Mouse (Mus musculus) limb, embryonic 15.5 days (tissue): ENCODE measurements around the gene Cdc42bpg. TPM values are rescaled to one million over a fixed set of nuclear protein-coding genes. Genes with fewer than 3 reads are reported as not detected.

Experiments used
- ATAC-seq: fragments of 200-750 bp; cut with Nextera tagmentation; 2 replicates; pipeline ENCODE4 v1.8.0; 2017; ENCODE audit warnings: low read depth, moderate TSS enrichment; ENCODE audit not compliant: insufficient number of reproducible peaks, low FRiP score, low TSS enrichment
- H3K27ac ChIP-seq: fragments of 300-500 bp; sonication (generic); 2 replicates; pipeline ENCODE4 v1.5.1; 2015; ENCODE audit warnings: moderate library complexity, mild to moderate bottlenecking, inconsistent platforms
- H3K27me3 ChIP-seq: fragments of 300-500 bp; sonication (generic); 2 replicates; pipeline ENCODE4 v1.6.1; 2015; ENCODE audit warnings: inconsistent platforms
- H3K36me3 ChIP-seq: fragments of 300-500 bp; sonication (generic); 2 replicates; pipeline ENCODE4 v1.6.1; 2015; ENCODE audit warnings: inconsistent platforms
- H3K4me1 ChIP-seq: fragments of 300-500 bp; sonication (generic); 2 replicates; pipeline ENCODE4 v1.6.1; 2015; ENCODE audit warnings: inconsistent platforms
- H3K4me2 ChIP-seq: fragments of 300-500 bp; sonication (generic); 2 replicates; pipeline ENCODE4 v1.6.1; 2015; ENCODE audit warnings: mild to moderate bottlenecking, inconsistent platforms
- H3K4me3 ChIP-seq: fragments of 300-500 bp; sonication (generic); 2 replicates; pipeline ENCODE4 v1.5.1; 2015; ENCODE audit warnings: mild to moderate bottlenecking, inconsistent platforms
- H3K9ac ChIP-seq: fragments of 300-500 bp; sonication (generic); 2 replicates; pipeline ENCODE4 v1.6.1; 2015; ENCODE audit warnings: inconsistent platforms
- H3K9me3 ChIP-seq: fragments of 300-500 bp; sonication (generic); 2 replicates; pipeline ENCODE4 v1.6.1; 2016; ENCODE audit warnings: inconsistent platforms
- WGBS: fragments of 180-500 bp; shearing (Covaris S2); methylation state at CpG from one replicate; pipeline ENCODE4 v1.1.7; 2015; 5-methylcytosine and 5-hydroxymethylcytosine counted together
- polyA plus RNA-seq: library from polyadenylated mRNA; unstranded; fragments of >200 nt; fragmentation: Nextera tagmentation; extraction: Ambion mirVana; gene quantifications from 2 replicates; pipeline ENCODE4 v1.2.1, GENCODE M21; 2015

The Cdc42bpg gene
- polyA plus RNA-seq, 1 experiment from 2014 or later, result 2.0 TPM

GRCm38 (mm10) chr19:6339191-6339590, 32.9 kb downstream of the Cdc42bpg start:
- no peak for ATAC-seq
- peaks cover 52% of the 10 kb centered on the region for H3K4me1 ChIP-seq
- 92% methylated on average over 6 of the region's 6 CpGs for WGBS

DNA sequence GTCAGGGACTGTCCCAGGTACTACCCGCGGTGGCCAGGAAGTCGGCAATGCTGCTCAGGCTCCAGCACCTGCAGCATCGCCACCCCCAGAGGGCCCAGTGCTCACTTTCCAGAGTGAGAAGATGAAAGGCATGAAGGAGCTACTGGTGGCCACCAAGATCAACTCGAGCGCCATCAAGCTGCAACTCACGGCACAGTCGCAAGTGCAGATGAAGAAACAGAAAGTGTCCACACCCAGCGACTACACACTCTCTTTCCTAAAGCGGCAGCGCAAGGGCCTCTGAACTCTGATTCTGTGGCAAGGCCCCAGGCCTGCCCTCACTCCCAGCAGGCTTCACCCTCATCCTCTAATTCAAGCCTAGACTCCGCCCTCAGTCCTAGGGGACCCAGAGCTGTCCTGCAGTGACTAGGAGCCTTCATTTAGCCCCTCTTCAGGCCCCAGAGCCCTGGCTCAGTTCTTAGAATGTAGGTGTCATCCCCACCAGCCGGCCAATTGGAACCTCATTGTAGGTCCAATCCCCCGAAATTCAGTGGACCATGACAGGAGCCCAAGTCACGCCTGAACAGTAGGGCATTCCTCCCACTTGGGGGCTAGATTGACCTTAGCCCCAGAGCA, 33.7 kb downstream of the Cdc42bpg start:
- Histone ChIP-seq H3K4me2 (peak overlapping the region; percentile 90; the same call in 1 of the 2 replicates), H3K27me3 (no peaks in the 10 kb centered on the region), H3K4me1 (peaks cover 48% of the 10 kb centered on the region), H3K27ac (no peak overlapping the region), H3K9ac (no peak overlapping the region), H3K4me3 (no peak overlapping the region), H3K36me3 (peaks cover 64% of the 10 kb centered on the region), H3K9me3 (no peaks in the 10 kb centered on the region)
- 73% methylated on average over 15 of the region's 15 CpGs for WGBS
- ATAC-seq, result no peak

More at GRCm38 (mm10) chr19:6339191-6339590, 32.9 kb downstream of the Cdc42bpg start:
- no peak overlapping the region for H3K4me3 ChIP-seq
- H3K9me3 ChIP-seq, result no peaks in the 10 kb centered on the region
- H3K27ac ChIP-seq, result no peak overlapping the region
- H3K36me3 ChIP-seq, result peaks cover 56% of the 10 kb centered on the region
- H3K4me2 ChIP-seq, result no peak overlapping the region
- H3K27me3 ChIP-seq, result no peaks in the 10 kb centered on the region
- no peak overlapping the region for H3K9ac ChIP-seq

- peaks cover 46% of the 10 kb centered on the region for H3K4me1 ChIP-seq
- H3K4me3 ChIP-seq, result peak within 1 kb of the TSS; percentile 73
- H3K9me3 ChIP-seq, result no peaks in the 10 kb centered on the region
- H3K27ac ChIP-seq, result peak within 1 kb of the TSS; percentile 54; the same call in 1 of the 2 replicates
- peak; percentile 41 for ATAC-seq
- H3K9ac ChIP-seq, result peak within 1 kb of the TSS; percentile 70
- no peaks in the 10 kb centered on the region for H3K27me3 ChIP-seq
- 9% methylated on average over 52 of the region's 72 CpGs for WGBS
- peak within 1 kb of the TSS; percentile 90 for H3K4me2 ChIP-seq
- H3K36me3 ChIP-seq, result peaks cover 72% of the 10 kb centered on the region
Measured at GRCm38 (mm10) chr19:6340524-6341452, 34.5 kb downstream of the Cdc42bpg start, which contains the start of gene Map4k2. Map4k2 (plus strand) TSS chr19:6341135.

DNA sequence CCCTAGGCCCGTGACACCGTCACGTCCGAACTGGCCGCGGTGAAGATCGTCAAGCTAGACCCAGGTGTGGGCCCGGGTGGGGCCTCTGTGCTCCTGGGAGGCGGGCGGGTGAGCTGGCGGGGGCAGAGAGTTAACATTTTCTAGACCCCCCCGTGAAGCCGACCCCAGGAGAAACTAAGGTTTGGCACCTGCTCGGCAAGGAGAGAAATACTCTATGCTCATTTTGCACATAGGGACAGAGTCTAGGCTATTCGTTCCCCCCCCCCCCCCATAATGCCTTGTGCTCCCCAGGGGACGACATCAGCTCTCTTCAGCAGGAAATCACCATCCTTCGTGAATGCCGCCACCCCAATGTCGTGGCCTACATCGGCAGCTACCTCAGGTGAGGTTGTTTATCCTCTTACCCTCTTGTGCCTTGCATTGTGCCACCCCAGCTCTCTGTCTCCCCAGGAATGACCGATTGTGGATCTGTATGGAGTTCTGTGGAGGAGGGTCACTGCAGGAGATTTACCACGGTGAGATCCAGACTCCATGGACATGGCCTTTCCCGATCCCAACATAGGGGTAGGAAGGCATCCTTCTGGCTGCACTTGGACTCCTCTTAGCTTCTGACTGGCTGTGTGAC, 35.3 kb downstream of the Cdc42bpg start:
- H3K4me3 ChIP-seq, result peak overlapping the region; percentile 73
- peak overlapping the region; percentile 90 for H3K4me2 ChIP-seq
- H3K27me3 ChIP-seq, result no peaks in the 10 kb centered on the region
- H3K9me3 ChIP-seq, result no peaks in the 10 kb centered on the region
- 8% methylated on average over 23 of the region's 23 CpGs for WGBS
- peaks cover 38% of the 10 kb centered on the region for H3K4me1 ChIP-seq
- peaks cover 79% of the 10 kb centered on the region for H3K36me3 ChIP-seq
- 0 out of 2 replicates have a peak, but pooled peaks have one; percentile 1 for ATAC-seq
- H3K9ac ChIP-seq, result peak overlapping the region; percentile 70
- peak overlapping the region; percentile 54; the same call in 1 of the 2 replicates for H3K27ac ChIP-seq

DNA sequence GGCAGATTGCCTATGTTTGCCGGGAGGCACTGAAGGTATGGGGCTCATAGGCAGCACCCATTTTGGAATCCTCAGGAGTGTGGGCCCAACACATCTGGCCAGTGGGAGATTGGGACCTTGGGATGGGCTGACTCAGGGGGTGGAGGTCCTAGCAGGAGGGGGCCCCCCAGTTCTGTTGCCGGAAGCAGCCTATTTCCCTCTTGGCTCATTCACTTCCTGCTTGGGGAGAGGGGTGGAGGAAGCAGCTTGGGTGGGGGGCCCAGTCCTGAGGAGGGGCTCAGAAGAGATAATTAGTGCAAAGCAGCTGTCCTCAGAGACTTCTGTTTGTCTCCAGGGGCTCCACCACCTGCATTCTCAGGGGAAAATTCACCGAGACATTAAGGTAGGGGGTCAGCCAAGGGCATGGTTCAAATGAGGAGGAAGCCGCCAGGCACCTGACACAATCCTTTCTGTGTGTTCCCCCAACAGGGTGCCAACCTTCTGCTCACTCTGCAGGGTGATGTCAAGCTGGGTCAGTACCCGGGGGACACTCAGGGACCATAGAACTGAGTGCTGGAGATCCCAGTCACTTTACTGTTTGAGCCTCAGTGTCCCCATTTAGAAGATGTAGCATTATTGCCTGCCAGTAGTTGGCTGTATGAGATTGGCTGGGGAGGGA, 36.1 kb downstream of the Cdc42bpg start:
- 0 out of 2 replicates have a peak overlapping the region, but pooled peaks have one; percentile 2 for H3K9ac ChIP-seq
- 83% methylated on average over 5 of the region's 5 CpGs for WGBS
- H3K27me3 ChIP-seq, result no peaks in the 10 kb centered on the region
- H3K27ac ChIP-seq, result no peak overlapping the region
- no peak for ATAC-seq
- no peaks in the 10 kb centered on the region for H3K9me3 ChIP-seq
- H3K4me3 ChIP-seq, result no peak overlapping the region
- H3K4me1 ChIP-seq, result peaks cover 29% of the 10 kb centered on the region
- H3K4me2 ChIP-seq, result no peak overlapping the region; the same call in 1 of the 2 replicates
- H3K36me3 ChIP-seq, result peaks cover 80% of the 10 kb centered on the region

DNA sequence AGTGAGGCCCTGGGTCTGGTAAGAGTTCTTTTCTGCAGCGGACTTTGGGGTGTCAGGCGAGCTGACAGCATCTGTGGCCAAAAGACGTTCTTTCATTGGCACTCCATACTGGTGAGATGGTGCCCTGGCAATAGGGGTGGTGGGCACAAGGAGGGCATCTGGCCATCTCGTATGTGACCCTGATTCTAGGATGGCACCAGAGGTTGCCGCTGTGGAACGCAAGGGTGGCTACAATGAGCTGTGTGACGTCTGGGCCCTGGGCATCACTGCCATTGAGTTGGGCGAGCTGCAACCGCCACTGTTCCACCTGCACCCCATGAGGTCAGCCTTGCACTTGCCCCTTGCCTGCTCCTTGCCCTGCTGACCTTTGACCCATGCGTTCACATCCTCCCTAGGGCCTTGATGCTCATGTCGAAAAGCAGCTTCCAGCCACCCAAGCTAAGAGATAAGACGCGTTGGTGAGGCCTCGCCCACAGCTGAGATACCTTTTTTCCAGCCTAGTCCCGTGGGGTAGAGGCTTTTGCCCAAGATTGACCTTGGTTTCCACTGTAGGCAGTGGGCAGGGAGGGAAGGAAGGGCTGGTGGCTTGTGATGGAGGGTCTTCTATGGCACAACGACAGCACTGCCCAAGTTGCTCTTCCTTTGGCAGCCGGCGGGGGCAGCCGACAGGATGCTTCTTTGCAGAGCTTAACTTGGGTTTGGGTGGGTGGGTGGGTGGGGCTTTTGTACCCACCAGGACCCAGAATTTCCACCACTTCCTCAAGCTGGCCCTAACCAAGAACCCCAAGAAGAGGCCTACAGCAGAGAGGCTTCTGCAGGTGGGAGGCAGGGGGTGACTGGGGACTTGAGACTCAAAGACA, 37.0 kb downstream of the Cdc42bpg start:
- no peak overlapping the region for H3K4me3 ChIP-seq
- peaks cover 26% of the 10 kb centered on the region for H3K4me1 ChIP-seq
- H3K36me3 ChIP-seq, result peaks cover 74% of the 10 kb centered on the region
- H3K4me2 ChIP-seq, result no peak overlapping the region
- no peaks in the 10 kb centered on the region for H3K27me3 ChIP-seq
- H3K9me3 ChIP-seq, result no peaks in the 10 kb centered on the region
- H3K9ac ChIP-seq, result no peak overlapping the region
- 85% methylated on average over 19 of the region's 19 CpGs for WGBS
- no peak overlapping the region for H3K27ac ChIP-seq
- ATAC-seq, result no peak

DNA sequence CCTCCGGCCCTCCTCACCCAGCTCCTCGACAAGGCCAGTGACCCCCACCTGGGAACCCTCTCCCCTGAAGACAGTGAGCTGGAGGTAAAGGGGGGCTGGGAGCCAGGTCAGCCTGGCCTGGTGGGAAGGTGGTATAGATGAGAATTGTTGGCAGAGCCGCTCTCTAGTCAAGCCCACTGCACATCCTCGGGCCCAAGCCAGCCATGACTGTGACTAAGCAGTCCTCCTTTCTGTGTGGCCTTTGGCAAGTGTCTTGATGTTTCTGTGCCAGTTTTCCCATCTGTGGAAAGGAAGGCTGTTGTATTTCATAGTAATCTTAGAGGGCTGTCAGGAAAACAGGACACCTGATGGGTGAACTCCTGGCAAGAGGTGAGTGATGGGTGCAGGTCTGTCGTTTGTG, 37.7 kb downstream of the Cdc42bpg start:
- no peak overlapping the region for H3K4me3 ChIP-seq
- H3K4me2 ChIP-seq, result no peak overlapping the region
- 90% methylated on average over 5 of the region's 5 CpGs for WGBS
- H3K27ac ChIP-seq, result no peak overlapping the region
- H3K9ac ChIP-seq, result no peak overlapping the region
- peaks cover 67% of the 10 kb centered on the region for H3K36me3 ChIP-seq
- H3K4me1 ChIP-seq, result peaks cover 32% of the 10 kb centered on the region
- no peaks in the 10 kb centered on the region for H3K27me3 ChIP-seq
- H3K9me3 ChIP-seq, result no peaks in the 10 kb centered on the region
- no peak for ATAC-seq

GRCm38 (mm10) chr19:6346023-6346422, 39.8 kb downstream of the Cdc42bpg start:
- Histone ChIP-seq H3K9me3 (no peaks in the 10 kb centered on the region), H3K4me3 (no peak overlapping the region), H3K4me2 (no peak overlapping the region), H3K27me3 (no peaks in the 10 kb centered on the region), H3K27ac (no peak overlapping the region), H3K4me1 (peaks cover 28% of the 10 kb centered on the region), H3K9ac (no peak overlapping the region), H3K36me3 (peaks cover 54% of the 10 kb centered on the region)
- no peak for ATAC-seq
- 88% methylated on average over 5 of the region's 5 CpGs for WGBS

- WGBS, result 88% methylated on average over 10 of the region's 10 CpGs
- no peak for ATAC-seq
- Histone ChIP-seq H3K36me3 (peaks cover 58% of the 10 kb centered on the region), H3K27ac (no peak overlapping the region), H3K27me3 (no peaks in the 10 kb centered on the region), H3K9ac (no peak overlapping the region), H3K4me3 (no peak overlapping the region), H3K9me3 (no peaks in the 10 kb centered on the region), H3K4me2 (no peak overlapping the region), H3K4me1 (peaks cover 28% of the 10 kb centered on the region)
Measured at GRCm38 (mm10) chr19:6346661-6347060, 40.4 kb downstream of the Cdc42bpg start.

GRCm38 (mm10) chr19:6347615-6348014, 41.4 kb downstream of the Cdc42bpg start:
- H3K4me3 ChIP-seq, result no peak overlapping the region
- no peaks in the 10 kb centered on the region for H3K9me3 ChIP-seq
- H3K4me2 ChIP-seq, result no peak overlapping the region
- ATAC-seq, result no peak
- H3K27ac ChIP-seq, result no peak overlapping the region
- H3K9ac ChIP-seq, result no peak overlapping the region
- H3K36me3 ChIP-seq, result peaks cover 60% of the 10 kb centered on the region
- H3K27me3 ChIP-seq, result no peaks in the 10 kb centered on the region
- peaks cover 19% of the 10 kb centered on the region for H3K4me1 ChIP-seq
- 92% methylated on average over 4 of the region's 4 CpGs for whole genome bisulfite sequencing
